8 mouse cellular contexts compared by ENCODE assay signal in genomic region chr3:30508296-30508929, GRCm38 (mm10). TPM values are rescaled to one million over a fixed set of nuclear protein-coding genes. Genes with fewer than 3 reads are reported as not detected.
DNase-seq lines count a peak whose midpoint lies in the region; ATAC-seq and TF ChIP-seq lines count a peak whose summit lies in the region.

No protein-coding gene starts in this region.

- H3K27me3 ChIP-seq in intestine, postnatal 0 days (replicated peaks; ENCODE audit: control insufficient read depth, insufficient read depth, low read length), result peaks cover 91% of the 10 kb centered on the region
- H3K27me3 ChIP-seq in neural tube, embryonic 15.5 days (replicated peaks), result peaks cover 89% of the 10 kb centered on the region

- H3K4me3 ChIP-seq in intestine, postnatal 0 days (ENCODE audit: low read depth, low read length), result peak overlapping the region; percentile 59
- H3K4me3 ChIP-seq in neural tube, embryonic 15.5 days (replicated peaks), result peak overlapping the region; percentile 49

- WGBS in intestine, postnatal 0 days, result under 1% methylated on average over 51 of the region's 73 CpGs
- under 1% methylated on average over 68 of the region's 73 CpGs for WGBS in neural tube, embryonic 15.5 days

- peak; percentile 34 for DNase-seq in right cerebral cortex, adult 18-20 months
- DNase-seq in right cerebral cortex, postnatal 36 days (ENCODE audit: low spot score in 2 of 2), result no peak
- DNase-seq in embryo, embryonic 10 days (ENCODE audit: low spot score), result peak; percentile 84
- peak; percentile 89 to 91 for DNase-seq in heart, adult 18-20 months
- DNase-seq in lung, adult 18-20 months, result peak; percentile 82 to 87

- 0 out of 2 replicates have a peak, but pooled peaks cover 4% of the 10 kb centered on the region for H3K4me1 ChIP-seq in intestine, postnatal 0 days (replicated peaks; ENCODE audit: control insufficient read depth, insufficient read depth, low read length)
- peaks cover 30% of the 10 kb centered on the region for H3K4me1 ChIP-seq in neural tube, embryonic 15.5 days

- H3K9me3 ChIP-seq in intestine, postnatal 0 days (ENCODE audit: control insufficient read depth), result no peaks in the 10 kb centered on the region
- no peaks in the 10 kb centered on the region for H3K9me3 ChIP-seq in neural tube, embryonic 15.5 days (replicated peaks)

- peak; percentile 65 for TF ChIP-seq CTCF in intestine, postnatal 0 days (IDR thresholded peaks at IDR 0.05; ENCODE audit: low read depth)

- peak overlapping the region; percentile 50 for H3K9ac ChIP-seq in intestine, postnatal 0 days (ENCODE audit: low read depth, low read length)
- H3K9ac ChIP-seq in neural tube, embryonic 15.5 days (replicated peaks), result peak overlapping the region; percentile 43; the same call in 1 of the 2 replicates

- no peaks in the 10 kb centered on the region for H3K36me3 ChIP-seq in intestine, postnatal 0 days (ENCODE audit: control insufficient read depth, insufficient read depth)
- H3K36me3 ChIP-seq in neural tube, embryonic 15.5 days, result no peaks in the 10 kb centered on the region

- peak; percentile 72 for ATAC-seq in intestine, postnatal 0 days
- ATAC-seq in neural tube, embryonic 15.5 days (ENCODE audit: low FRiP score), result peak; percentile 83
- ATAC-seq in erythroid progenitor cell, adult 5-6 weeks (replicated peaks; ENCODE audit: low FRiP score, poor library complexity, severe bottlenecking), result no peak

- peak overlapping the region; percentile 88 for H3K4me2 ChIP-seq in intestine, postnatal 0 days (replicated peaks; ENCODE audit: low read depth)
- peak overlapping the region; percentile 86 for H3K4me2 ChIP-seq in neural tube, embryonic 15.5 days

- H3K27ac ChIP-seq in intestine, postnatal 0 days (ENCODE audit: low read depth, low read length), result peak overlapping the region; percentile 62
- H3K27ac ChIP-seq in neural tube, embryonic 15.5 days (replicated peaks), result peak overlapping the region; percentile 67

RNA-seq across cellular contexts. Expression of gene Mecom, which starts 39.4 kb away (rescaled TPM):
- 10 to 100 TPM; 11.2 to 11.8 TPM for total RNA-seq in heart, adult 18-20 months (2021)
- 7.7 and 9.4 TPM in 2 replicates for polyA plus RNA-seq in intestine, postnatal 0 days (2015; fragmentation: Nextera tagmentation; extraction: Ambion mirVana)
- 5.2 and 5.5 TPM in 2 replicates for polyA plus RNA-seq in neural tube, embryonic 15.5 days (2015; fragmentation: Nextera tagmentation; extraction: Ambion mirVana)
- total RNA-seq in erythroid progenitor cell, adult 5-6 weeks (2015; ENCODE audit: low replicate concordance), result not detected in 2 replicates
- 0.64 and 0.68 TPM in 2 replicates for total RNA-seq in erythroid progenitor cell, adult 5-6 weeks (2017; ENCODE audit: low replicate concordance)

Comparison
In these comparisons a context has a peak if more than half of its experiments do, and no peak if none do; other contexts are left out.
1. DNase-seq: peak in right cerebral cortex, adult 18-20 months (single experiment), embryo, embryonic 10 days (single experiment), heart, adult 18-20 months (2 of 2) and lung, adult 18-20 months (2 of 2); none in right cerebral cortex, postnatal 36 days (0 of 2).
2. RNA of gene Mecom, which starts 39.4 kb away (total RNA-seq): 11.2 to 11.8 TPM in heart, adult 18-20 months; 0.64 to 0.68 TPM in erythroid progenitor cell, adult 5-6 weeks; every median in the first group is over 4 times any median in the second.